Mouse (Mus musculus) kidney, postnatal 4 days (tissue): ENCODE measurements around the gene Olfr56.

Experiments used
- DNase-seq, 2 experiments: peaks; one replicate each; pipeline ENCODE4 v3.0.0; 2021; ENCODE audit warnings: mixed read lengths in 2 of 2

The Olfr56 gene

GRCm38 (mm10) chr11:49092786-49093185, 114.1 kb downstream of the Olfr56 start:
- no peak for DNase-seq

DNA sequence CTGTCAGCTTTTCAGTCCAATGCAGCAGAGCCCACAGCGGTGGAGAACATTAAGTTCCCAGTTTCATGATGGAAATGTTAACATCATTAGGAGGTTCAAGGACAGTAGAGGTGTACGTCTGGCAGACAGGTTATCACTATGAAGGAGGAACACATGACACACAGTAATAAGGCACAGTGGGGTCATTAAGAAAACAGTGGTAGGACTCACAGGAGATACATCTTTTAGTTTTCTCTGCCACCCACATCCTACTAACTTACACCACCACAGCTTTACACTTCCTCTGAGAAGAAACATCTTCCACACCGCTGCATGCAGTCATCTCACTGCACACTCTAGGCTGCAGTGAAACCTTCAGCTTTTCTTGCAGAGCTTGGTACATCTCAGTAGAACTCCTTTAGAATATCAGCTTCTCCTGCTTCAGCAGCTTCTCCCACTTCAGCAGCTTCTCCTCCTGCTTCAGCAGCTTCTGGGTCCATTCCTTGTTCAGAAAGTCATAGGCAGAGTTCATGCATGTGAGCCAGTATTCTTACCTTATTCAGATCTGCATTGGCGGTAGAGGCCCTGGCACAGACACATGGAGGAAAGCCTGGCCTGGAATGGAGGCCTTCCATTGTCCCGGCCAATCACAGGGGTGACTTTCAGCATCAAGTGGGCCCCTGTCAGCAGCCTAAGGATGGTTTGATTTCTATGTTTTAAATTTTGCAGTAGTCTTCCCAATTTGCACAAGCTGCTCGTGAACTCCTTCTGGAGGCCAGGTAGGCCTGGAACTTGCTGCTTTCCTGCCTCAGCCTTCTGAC, 115.4 kb downstream of the Olfr56 start:
- DNase-seq, result no peak

- no peak for DNase-seq
These were observed 116.7 kb downstream of the Olfr56 start for GRCm38 (mm10) chr11:49095367-49095766.

DNA sequence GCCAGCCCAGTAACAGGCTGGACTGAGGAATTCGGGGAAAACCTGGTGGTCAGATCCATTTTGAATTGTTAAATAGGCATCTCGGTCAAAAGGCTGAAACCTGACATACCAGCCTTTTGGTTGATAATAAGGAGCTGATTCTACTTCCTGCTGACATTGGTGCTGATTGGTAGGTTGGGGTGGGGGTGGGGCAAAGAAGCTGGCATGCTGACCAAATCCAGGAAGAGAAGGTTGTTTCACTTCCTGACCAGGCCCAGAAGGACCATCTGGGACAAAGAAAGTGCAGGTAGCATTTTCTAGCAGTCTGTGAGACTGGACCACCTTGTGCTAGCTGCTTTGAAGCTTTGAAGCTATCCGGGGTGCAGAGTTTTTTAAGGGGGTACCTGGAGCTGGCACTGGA, 121.7 kb downstream of the Olfr56 start:
- DNase-seq, result no peak

DNA sequence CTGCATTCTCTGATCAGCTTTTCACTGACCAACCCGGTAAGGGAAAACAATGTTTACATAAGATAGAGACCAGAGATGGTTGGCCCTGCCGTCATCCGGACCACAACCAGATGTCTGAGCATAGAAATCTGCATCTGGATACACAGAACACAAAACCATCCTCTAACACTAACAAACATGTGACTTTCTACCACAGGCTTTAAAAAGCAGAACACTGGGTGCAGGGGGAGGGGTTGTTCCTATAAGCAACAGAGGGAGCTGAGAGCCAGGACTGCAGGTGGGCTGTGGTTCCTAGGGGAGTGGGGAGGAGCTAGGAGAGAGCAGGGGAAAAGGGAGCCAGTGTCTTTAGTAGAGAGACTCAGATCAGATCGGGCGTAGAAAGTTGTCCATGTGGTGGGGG, 122.8 kb downstream of the Olfr56 start:
- no peak for DNase-seq

DNA sequence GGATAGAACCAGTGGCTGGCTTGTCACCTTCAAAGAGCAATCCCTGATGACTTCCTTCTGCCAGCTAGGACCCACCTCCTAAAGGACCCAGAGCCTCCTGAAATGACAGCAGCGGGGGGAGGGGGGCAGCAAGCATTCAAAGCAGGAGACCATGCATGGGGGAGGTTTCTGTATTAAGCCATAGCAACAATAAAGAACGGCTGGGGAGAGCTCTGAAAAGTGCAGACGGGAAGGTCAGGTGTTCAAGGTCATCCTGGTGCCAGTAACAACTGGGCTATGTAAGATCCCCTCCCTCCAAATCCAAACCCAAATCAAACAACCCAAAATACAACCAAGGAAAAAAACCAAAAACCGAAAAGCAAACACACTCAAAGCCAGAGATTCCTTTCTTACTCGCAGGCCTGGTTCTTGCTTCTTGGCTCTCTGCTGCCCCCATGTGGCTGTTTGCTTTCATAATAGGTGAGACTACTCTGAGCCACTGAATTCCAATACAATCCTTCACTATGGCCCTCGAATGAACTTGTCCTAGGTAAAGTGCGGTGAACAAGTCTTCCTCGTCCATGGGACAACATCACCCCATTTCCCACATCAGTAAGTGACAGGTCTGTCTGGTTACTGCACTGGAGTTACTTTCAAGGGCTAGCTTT, 124.5 kb downstream of the Olfr56 start:
- peak; percentile 95 to 96 for DNase-seq

- DNase-seq, result no peak
These were observed 127.1 kb downstream of the Olfr56 start for GRCm38 (mm10) chr11:49105752-49106151.

DNA sequence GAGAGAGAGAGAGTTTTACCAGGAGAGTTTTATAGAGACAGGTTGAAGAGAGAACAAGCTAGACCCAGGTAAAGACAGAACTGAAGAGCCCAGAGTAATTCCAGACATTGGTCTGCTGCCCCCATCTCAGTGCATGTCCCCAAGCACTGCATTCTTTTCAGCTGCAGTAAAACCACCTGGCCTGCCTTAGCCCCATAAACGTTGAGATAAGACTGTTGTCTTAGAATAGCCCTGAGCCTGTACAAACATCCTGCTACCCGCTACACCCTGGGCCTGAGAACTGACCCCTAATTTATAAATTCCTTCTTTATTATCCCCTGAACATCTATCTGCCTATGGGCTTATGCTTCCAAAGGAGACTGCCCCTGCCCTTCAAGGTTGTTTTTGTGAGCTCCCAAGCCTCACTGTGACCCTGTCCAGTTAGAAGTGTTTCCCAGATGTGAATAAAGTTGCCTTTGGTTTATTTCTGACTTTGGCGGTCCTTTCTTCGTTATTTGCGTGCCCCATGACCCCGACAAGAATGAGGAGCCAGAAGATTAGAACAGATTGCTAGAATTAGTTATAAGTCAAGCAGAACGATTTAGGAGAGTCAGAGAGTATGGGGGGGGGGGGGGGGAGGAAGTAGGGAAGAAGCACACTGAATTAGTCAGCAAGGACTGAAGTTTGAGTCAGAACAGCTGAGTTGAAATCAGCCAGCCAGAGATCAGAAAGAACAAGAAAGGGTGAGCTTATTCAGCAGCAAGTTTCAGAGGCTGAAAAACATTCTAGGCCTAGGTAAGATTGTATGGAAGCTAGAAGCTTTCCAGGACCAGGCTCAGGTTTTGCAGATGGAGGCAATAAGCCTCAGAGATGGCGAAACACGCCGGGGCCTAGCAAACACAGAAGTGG, 129.2 kb downstream of the Olfr56 start:
- peak in 1 of 2 experiments; percentile 35 for DNase-seq

DNA sequence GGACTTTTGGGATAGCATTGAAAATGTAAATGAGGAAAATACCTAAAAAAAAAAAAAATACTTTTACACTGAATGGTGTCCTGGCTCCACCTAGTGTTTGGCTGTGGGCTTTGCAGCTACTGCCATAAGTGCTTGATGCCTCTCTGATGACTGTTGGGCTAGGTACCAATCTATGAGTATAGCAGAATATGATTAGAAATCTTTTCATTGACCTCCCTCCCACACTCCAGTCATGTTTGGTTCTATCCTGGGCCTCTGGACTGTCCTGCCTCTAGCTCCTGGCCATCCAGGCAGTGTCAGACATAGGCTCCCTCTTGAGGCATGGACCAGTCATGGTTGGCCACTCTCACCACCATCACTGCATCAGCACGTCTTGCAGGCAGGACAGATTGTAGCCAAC, 130.1 kb downstream of the Olfr56 start:
- DNase-seq, result peak; percentile 68 to 74

GRCm38 (mm10) chr11:49111000-49111399, 132.3 kb downstream of the Olfr56 start:
- DNase-seq, result no peak

DNA sequence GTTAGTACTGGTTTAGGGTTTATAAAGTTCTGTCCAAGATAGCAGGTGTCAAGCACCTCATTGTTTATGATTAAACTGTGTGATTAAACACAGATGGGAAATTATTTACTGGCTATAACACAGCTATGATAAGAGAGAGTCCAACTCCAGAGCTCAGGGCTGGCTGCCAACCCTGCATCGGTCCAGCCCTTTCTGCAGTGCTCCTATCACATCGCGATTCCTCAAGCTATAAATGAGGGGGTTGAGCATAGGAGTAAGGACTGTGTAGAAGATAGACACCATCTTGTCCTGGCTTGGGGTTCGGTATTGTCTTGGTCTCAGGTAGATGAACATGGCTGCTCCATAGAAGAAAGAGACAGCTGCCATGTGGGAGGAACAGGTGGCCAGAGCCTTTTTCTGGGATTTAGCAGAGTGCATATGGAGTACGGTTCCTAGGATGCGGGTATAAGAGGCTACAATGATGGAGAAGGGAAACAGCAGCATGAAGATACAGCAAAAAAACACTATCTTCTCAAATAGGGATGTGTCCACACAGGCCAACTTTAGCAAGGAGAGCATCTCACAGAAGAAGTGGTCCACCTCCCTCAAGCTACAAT, 134.0 kb downstream of the Olfr56 start:
- DNase-seq, result peak; percentile 35 to 43

GRCm38 (mm10) chr11:49114158-49114557, 135.5 kb downstream of the Olfr56 start:
- no peak for DNase-seq

DNA sequence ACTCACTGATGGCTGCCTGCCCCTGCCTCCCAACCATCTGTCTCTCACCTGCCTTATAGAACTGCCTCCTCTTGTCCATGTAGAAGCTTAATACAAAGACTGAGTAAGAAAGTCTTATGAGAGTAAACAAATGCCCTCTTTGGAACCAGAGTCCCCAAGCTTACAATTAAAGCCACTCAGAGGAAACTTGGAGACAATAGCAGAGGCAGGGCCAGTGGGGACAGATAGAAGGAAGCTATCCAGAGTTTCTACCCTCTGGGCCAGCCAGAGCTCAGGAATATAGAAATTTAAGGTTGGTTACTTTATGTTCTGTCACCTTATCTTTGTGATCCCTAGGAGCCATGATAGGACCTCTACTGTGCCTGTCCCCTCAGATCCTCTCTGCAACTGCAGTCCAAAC, 136.1 kb downstream of the Olfr56 start, which contains the start of gene Olfr1396:
Olfr1396 (minus strand) TSS at position 101 of the 400 bp plus-strand sequence.
- no peak for DNase-seq

DNA sequence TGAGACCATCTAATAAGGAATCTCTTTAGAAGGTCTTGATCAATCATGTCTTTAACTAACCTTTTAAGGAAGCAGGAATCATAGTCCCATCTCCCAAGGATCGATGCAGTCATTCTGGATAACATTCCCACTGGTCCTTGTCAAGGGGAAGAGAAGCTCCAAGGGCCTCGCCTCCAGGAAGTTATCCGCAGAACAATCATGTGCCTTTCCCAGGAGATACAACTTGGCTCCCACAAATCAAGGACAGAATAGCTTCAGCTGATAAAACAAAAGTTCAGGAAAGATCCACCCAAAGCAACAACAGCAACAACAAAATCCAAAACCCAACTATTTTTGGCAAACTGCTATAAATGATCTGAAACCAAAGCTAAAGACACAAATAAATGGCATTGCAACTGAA, 140.9 kb downstream of the Olfr56 start:
- no peak for DNase-seq

GRCm38 (mm10) chr11:49124169-49124568, 145.5 kb downstream of the Olfr56 start:
- DNase-seq, result no peak

DNA sequence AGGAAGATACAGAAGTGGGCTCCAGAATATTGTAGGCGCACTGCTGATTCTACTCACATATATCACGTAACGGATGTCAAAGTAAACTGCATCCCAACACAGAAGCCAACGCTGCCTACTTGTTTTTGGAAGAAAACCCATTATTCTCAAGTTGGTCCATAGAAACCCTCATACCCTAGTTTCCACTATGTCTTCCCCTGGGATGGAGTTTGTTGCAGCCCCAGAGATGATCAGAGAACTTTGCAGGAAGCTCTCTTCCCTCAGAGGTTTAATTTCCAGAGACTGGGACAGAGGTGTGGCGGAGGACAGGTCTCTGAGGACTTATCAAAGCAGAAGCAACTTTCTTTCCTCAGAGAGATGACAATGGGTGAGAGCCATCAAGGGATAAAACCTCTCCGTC, 163.3 kb downstream of the Olfr56 start, which contains the start of gene Olfr1395:
Olfr1395 (plus strand) TSS at position 301 of the 400 bp plus-strand sequence.
- no peak for DNase-seq

GRCm38 (mm10) chr11:49154077-49154476, 175.4 kb downstream of the Olfr56 start, which contains the start of gene Olfr1394:
Gene Olfr1394 (plus strand): TSS chr11:49154377.
- no peak for DNase-seq

GRCm38 (mm10) chr11:49156821-49157814, 178.4 kb downstream of the Olfr56 start:
- DNase-seq, result no peak

DNA sequence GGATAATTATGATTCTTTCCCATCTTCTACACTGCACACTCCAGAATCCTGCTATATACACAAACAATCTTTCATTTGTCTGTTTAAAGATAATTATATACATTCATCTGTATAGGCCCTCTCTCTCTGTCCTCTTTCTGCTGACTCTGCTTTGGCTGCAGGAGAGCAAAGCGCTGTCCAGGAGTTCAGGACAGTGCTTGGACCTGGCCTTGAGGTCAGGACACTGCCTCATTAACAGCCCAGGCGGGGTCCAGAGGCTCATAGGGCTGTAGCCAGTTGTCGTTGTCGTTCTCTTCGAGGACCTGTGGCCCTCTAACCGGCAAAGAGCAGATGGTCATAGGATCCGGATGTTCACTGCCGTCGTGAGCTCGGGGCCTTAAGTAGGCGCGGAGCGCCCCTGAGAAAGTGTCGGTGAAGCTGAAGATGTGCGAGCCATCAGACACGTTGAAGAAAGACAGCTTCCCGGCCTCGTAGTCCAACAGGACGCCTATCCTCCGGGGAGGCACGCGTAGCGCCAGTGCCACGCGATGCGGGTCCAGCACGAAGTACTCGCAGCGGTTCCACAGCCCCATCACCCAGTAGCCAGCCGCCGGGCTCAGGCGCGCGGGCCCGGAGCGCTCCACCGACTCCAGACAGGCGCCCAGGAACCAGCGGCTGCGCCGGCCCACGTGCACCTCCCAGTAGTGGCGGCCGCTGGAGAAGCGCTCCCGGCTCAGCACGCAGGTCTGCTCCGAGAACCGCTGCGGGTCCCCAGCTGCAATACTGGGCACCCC, 190.3 kb downstream of the Olfr56 start:
- DNase-seq, result peak; percentile 43 to 54

- no peak for DNase-seq
These were observed 191.9 kb downstream of the Olfr56 start for GRCm38 (mm10) chr11:49170576-49170975.
